8 mouse cellular contexts compared by ENCODE assay signal in the genomic region with DNA sequence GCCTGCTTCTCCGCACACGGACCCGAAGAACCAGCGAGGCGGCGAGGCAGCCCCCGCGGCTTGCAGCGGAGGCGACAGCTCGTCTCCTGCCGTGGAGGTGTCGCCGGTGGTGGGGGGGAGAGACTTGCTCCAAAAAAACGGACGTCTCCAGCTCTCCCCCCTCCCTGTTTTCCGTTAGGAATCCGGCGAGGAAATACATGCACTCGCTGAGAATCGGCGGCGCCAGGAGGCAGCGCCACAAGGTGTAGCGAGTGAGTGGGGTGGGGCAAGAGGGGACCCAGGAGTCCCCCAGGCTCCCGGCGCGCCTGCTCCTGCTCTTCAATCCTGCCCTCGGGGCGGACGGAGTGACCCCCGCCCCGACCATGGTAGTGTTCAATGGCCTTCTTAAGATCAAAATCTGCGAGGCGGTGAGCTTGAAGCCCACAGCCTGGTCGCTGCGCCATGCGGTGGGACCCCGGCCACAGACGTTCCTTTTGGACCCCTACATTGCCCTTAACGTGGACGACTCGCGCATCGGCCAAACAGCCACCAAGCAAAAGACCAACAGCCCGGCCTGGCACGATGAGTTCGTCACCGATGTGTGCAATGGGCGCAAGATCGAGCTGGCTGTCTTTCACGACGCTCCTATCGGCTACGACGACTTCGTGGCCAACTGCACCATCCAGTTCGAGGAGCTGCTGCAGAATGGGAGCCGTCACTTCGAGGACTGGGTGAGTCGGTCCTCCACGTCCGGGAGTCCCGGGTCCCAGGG. TPM values are rescaled to one million over a fixed set of nuclear protein-coding genes. Genes with fewer than 3 reads are reported as not detected.
DNase-seq lines count a peak whose midpoint lies in the region; ATAC-seq and TF ChIP-seq lines count a peak whose summit lies in the region.

No protein-coding gene starts in this region.

- H3K4me2 ChIP-seq in intestine, postnatal 0 days (replicated peaks; ENCODE audit: low read depth) = peak overlapping the region; percentile 97
- H3K4me2 ChIP-seq in liver, embryonic 14.5 days (ENCODE audit: low read depth) = peak overlapping the region; percentile 68
- H3K4me2 ChIP-seq in neural tube, embryonic 13.5 days = peak overlapping the region; percentile 76

- H3K4me3 ChIP-seq in intestine, postnatal 0 days (ENCODE audit: low read depth, low read length) = peak overlapping the region; percentile 93
- H3K4me3 ChIP-seq in liver, embryonic 14.5 days (ENCODE audit: insufficient read depth in 1 of 2, low read depth in 2 of 2, low read length in 2 of 2) = peak overlapping the region; percentile 67 to 80
- peak overlapping the region; percentile 80 for H3K4me3 ChIP-seq in neural tube, embryonic 13.5 days

- H3K9ac ChIP-seq in intestine, postnatal 0 days (ENCODE audit: low read depth, low read length) = peak overlapping the region; percentile 85
- H3K9ac ChIP-seq in liver, embryonic 14.5 days (replicated peaks) = peak overlapping the region; percentile 77; the same call in 1 of the 2 replicates
- H3K9ac ChIP-seq in neural tube, embryonic 13.5 days = peak overlapping the region; percentile 93

- peak; percentile 43 for DNase-seq in urinary bladder, adult 2 months (ENCODE audit: low spot score)
- DNase-seq in urinary bladder, postnatal 10 days (ENCODE audit: low spot score) = no peak
- DNase-seq in embryo, embryonic 10 days (ENCODE audit: low spot score) = peak; percentile 54
- DNase-seq in heart, adult 18-20 months = peak; percentile 56 to 72
- no peak for DNase-seq in liver, embryonic 14.5 days (ENCODE audit: low read depth in 3 of 3, low spot score in 3 of 3)
- DNase-seq in thymus, postnatal 25 days = peak; percentile 44

- no peaks in the 10 kb centered on the region for H3K27me3 ChIP-seq in intestine, postnatal 0 days (replicated peaks; ENCODE audit: control insufficient read depth, insufficient read depth, low read length)
- peaks cover 27% of the 10 kb centered on the region for H3K27me3 ChIP-seq in liver, embryonic 14.5 days (ENCODE audit: control insufficient read depth, insufficient read depth, low read length)
- no peaks in the 10 kb centered on the region for H3K27me3 ChIP-seq in neural tube, embryonic 13.5 days

- no peak; the same call in 1 of the 2 replicates for TF ChIP-seq CTCF in intestine, postnatal 0 days (IDR thresholded peaks at IDR 0.05; ENCODE audit: low read depth)
- TF ChIP-seq CTCF in liver, embryonic 14.5 days (IDR thresholded peaks at IDR 0.05; ENCODE audit: low read depth) = no peak

- no peak for TF ChIP-seq EP300 in liver, embryonic 14.5 days (IDR thresholded peaks at IDR 0.05; ENCODE audit: low read depth)

- peaks cover 7% of the 10 kb centered on the region; the same call in 1 of the 2 replicates for H3K4me1 ChIP-seq in intestine, postnatal 0 days (replicated peaks; ENCODE audit: control insufficient read depth, insufficient read depth, low read length)
- no peaks in the 10 kb centered on the region for H3K4me1 ChIP-seq in liver, embryonic 14.5 days (replicated peaks; ENCODE audit: control insufficient read depth in 2 of 2, insufficient read depth in 2 of 2, low read length in 1 of 2)
- H3K4me1 ChIP-seq in neural tube, embryonic 13.5 days (replicated peaks) = peaks cover 42% of the 10 kb centered on the region

- no peak for ATAC-seq in intestine, postnatal 0 days
- ATAC-seq in liver, embryonic 14.5 days (ENCODE audit: insufficient read depth) = no peak
- peak; percentile 12; the same call in 1 of the 2 replicates for ATAC-seq in neural tube, embryonic 13.5 days (ENCODE audit: low read depth)

- whole genome bisulfite sequencing in intestine, postnatal 0 days = under 1% methylated on average over 64 of the region's 64 CpGs
- under 1% methylated on average over 64 of the region's 64 CpGs for WGBS in liver, embryonic 14.5 days (ENCODE audit: insufficient replicate concordance)
- under 1% methylated on average over 64 of the region's 64 CpGs for WGBS in neural tube, embryonic 13.5 days

- 0 out of 2 replicates have a peak overlapping the region, but pooled peaks have one; percentile 99 for H3K27ac ChIP-seq in intestine, postnatal 0 days (ENCODE audit: low read depth, low read length)
- no peak overlapping the region for H3K27ac ChIP-seq in liver, embryonic 14.5 days
- H3K27ac ChIP-seq in neural tube, embryonic 13.5 days (replicated peaks) = peak overlapping the region; percentile 96

- H3K9me3 ChIP-seq in intestine, postnatal 0 days (ENCODE audit: control insufficient read depth) = no peaks in the 10 kb centered on the region
- no peaks in the 10 kb centered on the region for H3K9me3 ChIP-seq in liver, embryonic 14.5 days (ENCODE audit: control insufficient read depth, low read length)
- no peaks in the 10 kb centered on the region for H3K9me3 ChIP-seq in neural tube, embryonic 13.5 days

- peaks cover 6% of the 10 kb centered on the region; the same call in 1 of the 2 replicates for H3K36me3 ChIP-seq in intestine, postnatal 0 days (ENCODE audit: control insufficient read depth, insufficient read depth)
- no peaks in the 10 kb centered on the region for H3K36me3 ChIP-seq in liver, embryonic 14.5 days (replicated peaks; ENCODE audit: control insufficient read depth, insufficient read depth, low read depth)
- peaks cover 8% of the 10 kb centered on the region; the same call in 1 of the 2 replicates for H3K36me3 ChIP-seq in neural tube, embryonic 13.5 days

RNA-seq across cellular contexts. Expression of gene Prkce, which starts 0.8 kb away (rescaled TPM):
- polyA plus RNA-seq in urinary bladder, adult 2 months (2012; rRNA removed) = 5.8 and 9.3 TPM in 2 replicates
- total RNA-seq in heart, adult 18-20 months (2021) = 10 to 100 TPM; 26.1 to 27.0 TPM
- polyA plus RNA-seq in intestine, postnatal 0 days (2015; fragmentation: Nextera tagmentation; extraction: Ambion mirVana) = 5.2 and 8.0 TPM in 2 replicates
- polyA plus RNA-seq in liver, embryonic 14.5 days (2012; rRNA removed) = 0.26 and 0.32 TPM in 2 replicates
- polyA plus RNA-seq in liver, embryonic 14.5 days (2014; fragmentation: Nextera tagmentation; extraction: Ambion mirVana) = 0.37 and 0.68 TPM in 2 replicates
- 24.9 and 27.7 TPM in 2 replicates for polyA plus RNA-seq in neural tube, embryonic 13.5 days (2015; fragmentation: Nextera tagmentation; extraction: Ambion mirVana)

RNA-seq across cellular contexts. Expression of gene Srbd1, which starts 23.4 kb away (rescaled TPM):
- 5.9 and 7.7 TPM in 2 replicates for polyA plus RNA-seq in urinary bladder, adult 2 months (2012; rRNA removed)
- total RNA-seq in heart, adult 18-20 months (2021) = 10 to 100 TPM; 12.5 to 13.0 TPM
- 3.4 and 3.6 TPM in 2 replicates for polyA plus RNA-seq in intestine, postnatal 0 days (2015; fragmentation: Nextera tagmentation; extraction: Ambion mirVana)
- polyA plus RNA-seq in liver, embryonic 14.5 days (2012; rRNA removed) = 2.7 and 4.6 TPM in 2 replicates
- polyA plus RNA-seq in liver, embryonic 14.5 days (2014; fragmentation: Nextera tagmentation; extraction: Ambion mirVana) = 3.4 and 3.8 TPM in 2 replicates
- 14.6 and 16.4 TPM in 2 replicates for polyA plus RNA-seq in neural tube, embryonic 13.5 days (2015; fragmentation: Nextera tagmentation; extraction: Ambion mirVana)

Comparison
In these comparisons a context has a peak if more than half of its experiments do, and no peak if none do; other contexts are left out.
1. DNase-seq: peak in urinary bladder, adult 2 months (single experiment), embryo, embryonic 10 days (single experiment), heart, adult 18-20 months (2 of 2) and thymus, postnatal 25 days (single experiment); none in urinary bladder, postnatal 10 days (single experiment) and liver, embryonic 14.5 days (0 of 3).
2. Peak in every context shown above with its lines, with median percentiles within 50 percentile points of each other: H3K4me2 ChIP-seq, H3K4me3 ChIP-seq and H3K9ac ChIP-seq.